Mouse (Mus musculus): ENCODE results near the gene Afg1l.
A peak's percentile ranks its signal among the peaks of the same experiment; 100 is the strongest.

Afg1l gene

GRCm38 (mm10) chr10:42383708-42384107, 94.7 kb downstream of the Afg1l start:
- no peak for DNase-seq (ENCODE audit: low spot score in 2 of 2)

GRCm38 (mm10) chr10:42364216-42364615, 114.1 kb downstream of the Afg1l start:
- DNase-seq (ENCODE audit: low spot score in 2 of 2): no peak

GRCm38 (mm10) chr10:42355980-42356379, 122.4 kb downstream of the Afg1l start:
- DNase-seq (ENCODE audit: low spot score in 2 of 2): peak in 1 of 2 experiments; percentile 23

GRCm38 (mm10) chr10:42347986-42348385, 130.4 kb downstream of the Afg1l start:
- DNase-seq (ENCODE audit: low spot score in 2 of 2): no peak

GRCm38 (mm10) chr10:42347127-42347526, 131.2 kb downstream of the Afg1l start:
- DNase-seq (ENCODE audit: low spot score in 2 of 2): no peak

- DNase-seq (ENCODE audit: low spot score in 2 of 2): no peak
Measured at GRCm38 (mm10) chr10:42346179-42346877, 132.0 kb downstream of the Afg1l start.

GRCm38 (mm10) chr10:42342714-42343113, 135.7 kb downstream of the Afg1l start:
- no peak for DNase-seq (ENCODE audit: low spot score in 2 of 2)

GRCm38 (mm10) chr10:42341815-42342457, 136.4 kb downstream of the Afg1l start:
- no peak for DNase-seq (ENCODE audit: low spot score in 2 of 2)

- no peak for DNase-seq (ENCODE audit: low spot score in 2 of 2)
Measured at GRCm38 (mm10) chr10:42340426-42340793, 138.0 kb downstream of the Afg1l start.

- DNase-seq (ENCODE audit: low spot score in 2 of 2): no peak
Measured at GRCm38 (mm10) chr10:42339773-42340425, 138.5 kb downstream of the Afg1l start.

GRCm38 (mm10) chr10:42338456-42338855, 139.9 kb downstream of the Afg1l start:
- DNase-seq (ENCODE audit: low spot score in 2 of 2): no peak

- DNase-seq (ENCODE audit: low spot score in 2 of 2): no peak
Measured at GRCm38 (mm10) chr10:42327576-42327975, 150.8 kb downstream of the Afg1l start.

- DNase-seq (ENCODE audit: low spot score in 2 of 2): no peak
Measured at GRCm38 (mm10) chr10:42325305-42325704, 153.1 kb downstream of the Afg1l start.

GRCm38 (mm10) chr10:42323978-42324377, 154.4 kb downstream of the Afg1l start:
- no peak for DNase-seq (ENCODE audit: low spot score in 2 of 2)

- DNase-seq (ENCODE audit: low spot score in 2 of 2): no peak
Measured at GRCm38 (mm10) chr10:42313222-42313786, 165.1 kb downstream of the Afg1l start.

GRCm38 (mm10) chr10:42312557-42312956, 165.8 kb downstream of the Afg1l start:
- DNase-seq (ENCODE audit: low spot score in 2 of 2): no peak

- no peak for DNase-seq (ENCODE audit: low spot score in 2 of 2)
Measured at GRCm38 (mm10) chr10:42308687-42308987, 169.7 kb downstream of the Afg1l start.

- peak; percentile 40 to 72 for DNase-seq (ENCODE audit: low spot score in 2 of 2)
Measured at GRCm38 (mm10) chr10:42307980-42308686, 170.2 kb downstream of the Afg1l start.

- no peak for DNase-seq (ENCODE audit: low spot score in 2 of 2)
Measured at GRCm38 (mm10) chr10:42306422-42306821, 171.9 kb downstream of the Afg1l start.

- DNase-seq (ENCODE audit: low spot score in 2 of 2): no peak
Measured at GRCm38 (mm10) chr10:42300805-42301204, 177.6 kb downstream of the Afg1l start.

- peak in 1 of 2 experiments; percentile 11 for DNase-seq (ENCODE audit: low spot score in 2 of 2)
Measured at GRCm38 (mm10) chr10:42299967-42300366, 178.4 kb downstream of the Afg1l start.

- DNase-seq (ENCODE audit: low spot score in 2 of 2): no peak
Measured at GRCm38 (mm10) chr10:42299426-42299825, 178.9 kb downstream of the Afg1l start.
